Mouse (Mus musculus) brain, embryonic 14.5 days (tissue): ENCODE measurements around the gene Nuf2.

ENCODE experiments used
- CTCF ChIP-seq: fragments of 200-500 bp; IDR thresholded peaks from 2 replicates; pipeline ENCODE4 v1.5.1; 2012; ENCODE audit warnings: inconsistent platforms, mild to moderate bottlenecking, moderate library complexity, borderline replicate concordance; ENCODE audit not compliant: insufficient read depth, insufficient read length; ENCODE audit errors: extremely low read depth
- POLR2A ChIP-seq: fragments of 200-500 bp; IDR thresholded peaks from 2 replicates; pipeline ENCODE4 v1.6.1; 2012; ENCODE audit warnings: mild to moderate bottlenecking, inconsistent platforms, borderline replicate concordance; ENCODE audit not compliant: poor library complexity, insufficient read depth, insufficient read length, severe bottlenecking; ENCODE audit errors: extremely low read depth

DNA sequence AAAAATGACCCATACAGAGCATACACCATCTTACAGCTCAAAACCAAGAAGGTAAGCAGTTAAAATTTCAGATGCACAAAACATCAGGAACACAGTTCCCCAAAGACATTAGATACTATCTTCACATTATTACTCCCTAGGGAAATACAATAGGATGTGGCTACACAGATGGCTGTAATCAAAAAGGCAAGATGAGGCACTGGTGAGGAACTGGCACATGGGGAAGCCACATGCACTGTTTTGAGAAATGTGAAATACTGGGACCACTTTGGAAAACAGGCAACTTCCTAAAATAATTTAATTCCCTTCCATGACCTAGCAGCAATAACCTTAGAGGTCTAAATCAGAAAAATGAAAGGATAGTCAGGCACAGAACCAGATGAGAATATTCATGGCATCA is 42.9 kb upstream of the Nuf2 start:
- TF ChIP-seq CTCF, result no peak
- no peak for TF ChIP-seq POLR2A
